Mouse (Mus musculus) left cerebral cortex, postnatal 14 days (tissue): ENCODE measurements around the gene Nfe2l1. TPM values are rescaled to one million over a fixed set of nuclear protein-coding genes. Genes with fewer than 3 reads are reported as not detected.
"Not testable (repeated sequence)": the region's sequence is repeated elsewhere in the genome, so short reads cannot be mapped to it uniquely, and the experiment has no call there.

Experiments used
- DNase-seq, 2 experiments: peaks; one replicate each; pipeline ENCODE4 v3.0.0; 2021 to 2022; ENCODE audit warnings: low spot score in 2 of 2, mixed read lengths in 1 of 2
- intact Hi-C: fragments of 180-260 bp; cut with DNase I; formaldehyde crosslinking; loops from one replicate; pipeline ENCODE4 v1.15.1; 2025
- total RNA-seq, 2 experiments: library from RNA; stranded (reverse); gene quantifications; 2 replicates each; pipeline ENCODE4 v1.2.3; 2021

Nfe2l1 gene
- total RNA-seq, 2 experiments from 2014 or later = 205 to 209 TPM

DNA sequence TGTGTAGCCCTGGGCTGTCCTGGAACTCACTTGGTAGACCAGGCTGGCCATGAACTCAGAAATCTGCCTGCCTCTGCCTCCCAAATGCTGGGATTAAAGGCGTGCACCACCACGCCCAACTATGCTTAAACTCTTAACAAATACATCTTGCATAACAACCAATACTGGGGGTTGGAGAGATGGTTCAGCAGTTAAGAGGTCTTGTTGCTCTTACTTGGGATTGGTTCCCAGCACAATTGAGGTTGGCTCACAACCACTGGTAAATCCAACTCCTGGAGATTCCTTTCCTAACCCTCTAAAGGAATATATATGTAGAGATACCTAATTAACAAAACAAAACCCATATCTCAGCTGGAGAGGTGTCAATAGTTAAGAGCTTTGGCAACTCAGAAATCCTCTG is 33.7 kb downstream of the Nfe2l1 start:
- intact Hi-C loops = no loop called here
- DNase-seq = no peak

GRCm38 (mm10) chr11:96795491-96795890 is 34.3 kb downstream of the Nfe2l1 start:
- intact Hi-C loops = no loop called here
- no peak for DNase-seq

GRCm38 (mm10) chr11:96790681-96791080 is 39.1 kb downstream of the Nfe2l1 start:
- DNase-seq = no peak
- intact Hi-C loops = no loop called here

GRCm38 (mm10) chr11:96789990-96790389 is 39.8 kb downstream of the Nfe2l1 start:
- intact Hi-C loops = loop anchor here (5.0 kb wide), 2 partner anchors 37 to 72 kb away; partner anchors contain the start of gene Nfe2l1
- no peak for DNase-seq

GRCm38 (mm10) chr11:96788871-96789795 is 40.6 kb downstream of the Nfe2l1 start, which contains the start of gene Cbx1:
Gene Cbx1, plus strand, starts transcription at chr11:96789127.
- intact Hi-C loops = loop anchor here (5.0 kb wide), 2 partner anchors 38 to 73 kb away; partner anchors contain the start of gene Nfe2l1
- DNase-seq = peak; percentile 90 to 91

DNA sequence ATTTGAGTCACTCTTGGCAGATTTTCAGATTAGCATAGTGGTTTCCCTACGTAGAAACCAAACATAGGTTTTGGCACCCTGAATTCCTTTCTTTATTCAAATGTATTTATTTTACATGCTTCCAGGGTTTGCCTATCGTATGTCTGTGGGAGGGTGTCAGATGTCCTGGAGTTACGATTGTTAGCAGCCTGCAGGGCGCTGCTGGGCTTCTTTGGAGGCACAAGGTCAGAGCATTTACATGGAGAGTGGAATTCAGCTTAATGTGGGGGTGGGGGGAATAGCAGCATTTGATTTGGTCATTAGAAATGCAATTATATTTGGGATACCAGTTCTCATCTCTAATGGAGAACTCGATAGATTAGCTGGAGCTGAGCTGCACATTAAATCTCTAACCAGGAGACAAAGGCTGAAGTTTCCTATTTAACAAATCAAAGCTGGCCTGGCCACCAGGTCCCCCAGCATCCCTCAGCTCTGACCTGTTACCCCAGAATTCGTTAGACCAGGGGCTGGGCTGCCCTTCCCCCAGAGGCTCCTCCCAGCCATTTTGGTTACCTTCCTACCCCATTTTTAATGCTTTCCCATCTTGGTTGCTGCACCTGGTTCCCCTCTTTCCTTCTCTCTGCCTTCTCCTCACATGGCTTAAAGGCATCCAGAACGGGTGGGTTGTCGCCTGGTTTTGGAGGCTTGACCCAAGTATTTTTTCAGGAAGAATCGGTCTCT is 42.9 kb downstream of the Nfe2l1 start:
- no peak for DNase-seq
- intact Hi-C loops = loop anchor here (5.0 kb wide), 2 partner anchors 40 to 75 kb away; partner anchors contain the start of gene Nfe2l1

GRCm38 (mm10) chr11:96784847-96785246 is 44.9 kb downstream of the Nfe2l1 start:
- intact Hi-C loops = loop anchor here (5.0 kb wide), 2 partner anchors 42 to 77 kb away; partner anchors contain the start of gene Nfe2l1
- peak in 1 of 2 experiments; percentile 74 for DNase-seq

- intact Hi-C loops = no loop called here
- DNase-seq = no peak
Observed at GRCm38 (mm10) chr11:96781425-96781824, 48.3 kb downstream of the Nfe2l1 start.

DNA sequence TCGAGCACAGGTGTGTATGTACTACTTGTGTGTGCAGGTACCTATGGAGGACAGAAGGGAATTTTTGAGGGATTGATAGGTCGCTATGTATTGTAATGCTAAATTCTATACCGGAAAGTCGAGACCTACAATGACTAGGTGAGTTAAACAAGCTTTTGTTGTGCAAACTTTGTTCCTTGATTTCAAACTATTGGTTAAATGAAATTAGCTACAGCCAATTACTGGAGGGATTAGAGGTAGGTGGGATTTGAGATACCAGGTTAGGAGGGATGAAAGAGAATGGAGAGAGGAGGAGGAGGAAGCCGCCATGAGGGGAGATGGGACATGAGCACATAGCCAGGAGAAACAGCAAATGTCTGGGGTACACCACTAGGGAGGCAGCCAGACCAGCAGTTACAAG is 49.5 kb downstream of the Nfe2l1 start:
- intact Hi-C loops = no loop called here
- DNase-seq = no peak

- DNase-seq, intact Hi-C loops: not testable (repeated sequence)
Observed at GRCm38 (mm10) chr11:96778061-96778627, 51.6 kb downstream of the Nfe2l1 start.

GRCm38 (mm10) chr11:96776968-96777962 is 52.5 kb downstream of the Nfe2l1 start, which contains the start of gene Snx11:
Gene Snx11, minus strand, starts transcription at chr11:96777559.
- intact Hi-C loops = no loop called here
- peak; percentile 98 to 99 for DNase-seq

- intact Hi-C loops = no loop called here
Observed at GRCm38 (mm10) chr11:96776068-96776467, 53.7 kb downstream of the Nfe2l1 start.

GRCm38 (mm10) chr11:96775665-96776064 is 54.1 kb downstream of the Nfe2l1 start:
- no peak for DNase-seq
- intact Hi-C loops = no loop called here

More at GRCm38 (mm10) chr11:96776068-96776467, 53.7 kb downstream of the Nfe2l1 start:
- no peak for DNase-seq

DNA sequence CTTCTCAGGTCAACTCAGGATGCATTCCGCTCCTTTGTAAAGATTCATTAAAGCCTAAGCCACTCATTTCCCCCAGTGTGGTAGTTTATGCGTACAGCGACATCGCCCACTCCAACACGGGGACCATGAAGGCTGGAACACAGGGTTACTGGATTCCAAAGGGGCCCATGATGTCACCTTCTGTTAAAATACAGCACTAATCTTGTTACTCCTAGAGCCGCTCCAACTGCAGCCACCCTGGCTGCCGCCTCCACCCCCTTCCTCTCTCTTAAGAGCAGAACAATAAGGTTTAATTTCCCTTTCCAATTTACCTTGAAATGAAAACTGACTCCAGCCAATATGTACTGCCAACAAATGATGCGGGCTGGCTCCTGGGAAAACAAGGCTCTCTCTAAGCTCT is 54.7 kb downstream of the Nfe2l1 start:
- no peak for DNase-seq
- intact Hi-C loops = no loop called here

GRCm38 (mm10) chr11:96774536-96774935 is 55.2 kb downstream of the Nfe2l1 start:
- DNase-seq = no peak
- intact Hi-C loops = no loop called here

- DNase-seq = no peak
- intact Hi-C loops = no loop called here
Observed at GRCm38 (mm10) chr11:96772413-96772812, 57.4 kb downstream of the Nfe2l1 start.

GRCm38 (mm10) chr11:96771274-96771975 is 58.3 kb downstream of the Nfe2l1 start:
- DNase-seq = no peak
- intact Hi-C loops = no loop called here

DNA sequence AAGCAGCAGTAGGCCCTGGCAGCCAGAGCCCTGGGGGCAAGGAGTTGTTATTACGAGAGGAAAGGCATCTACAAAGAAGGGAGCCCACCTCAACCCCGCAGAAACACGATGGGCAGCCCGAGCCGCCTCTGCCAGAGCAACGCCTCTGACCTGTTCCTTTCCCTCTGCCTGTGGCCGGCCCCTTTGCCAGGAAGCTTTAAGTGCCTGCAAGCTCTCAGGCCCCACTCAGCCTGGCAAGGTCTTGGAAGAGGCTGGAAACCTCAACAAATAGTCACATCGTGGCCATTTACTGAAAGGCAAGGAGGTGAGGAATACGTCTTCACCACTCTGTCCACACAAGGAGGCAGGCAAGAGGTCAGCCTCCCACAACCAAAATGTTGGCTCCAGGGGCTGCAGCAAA is 61.5 kb downstream of the Nfe2l1 start:
- intact Hi-C loops = no loop called here
- no peak for DNase-seq
